Mouse (Mus musculus): ENCODE results near the gene Ube4b. TPM values are rescaled to one million over a fixed set of nuclear protein-coding genes. Genes with fewer than 3 reads are reported as not detected.
"Not testable (repeated sequence)": the region's sequence is repeated elsewhere in the genome, so short reads cannot be mapped to it uniquely, and the experiment has no call there.

Gene Ube4b
- 29.9 and 32.5 TPM in 2 replicates for polyA plus RNA-seq (2015; fragmentation: Nextera tagmentation; extraction: Ambion mirVana)

- ATAC-seq (replicated peaks; ENCODE audit: extremely low read depth, insufficient read depth, low FRiP score) = peak; percentile 95
- H3K27me3 ChIP-seq (ENCODE audit: control insufficient read depth, insufficient read depth, low read length) = no peaks in the 10 kb centered on the region
- H3K9ac ChIP-seq (ENCODE audit: low read length) = peak within 1 kb of the TSS; percentile 92
- H3K36me3 ChIP-seq (ENCODE audit: control insufficient read depth, insufficient read depth) = no peaks in the 10 kb centered on the region
- under 1% methylated on average over 48 of the region's 50 CpGs for WGBS
- H3K4me1 ChIP-seq (ENCODE audit: control insufficient read depth, insufficient read depth, low read length) = peaks cover 13% of the 10 kb centered on the region
- peak within 1 kb of the TSS; percentile 68 for H3K4me2 ChIP-seq (ENCODE audit: low read depth, low read length)
- H3K27ac ChIP-seq (ENCODE audit: low read length) = peak within 1 kb of the TSS; percentile 99
- no peaks in the 10 kb centered on the region for H3K9me3 ChIP-seq (replicated peaks; ENCODE audit: control insufficient read depth, low read length)
- H3K4me3 ChIP-seq (ENCODE audit: low read length) = peak within 1 kb of the TSS; percentile 84
Measured at GRCm38 (mm10) chr4:149426325-149427199, at the start of gene Ube4b. Ube4b (minus strand) TSS chr4:149426749.

DNA sequence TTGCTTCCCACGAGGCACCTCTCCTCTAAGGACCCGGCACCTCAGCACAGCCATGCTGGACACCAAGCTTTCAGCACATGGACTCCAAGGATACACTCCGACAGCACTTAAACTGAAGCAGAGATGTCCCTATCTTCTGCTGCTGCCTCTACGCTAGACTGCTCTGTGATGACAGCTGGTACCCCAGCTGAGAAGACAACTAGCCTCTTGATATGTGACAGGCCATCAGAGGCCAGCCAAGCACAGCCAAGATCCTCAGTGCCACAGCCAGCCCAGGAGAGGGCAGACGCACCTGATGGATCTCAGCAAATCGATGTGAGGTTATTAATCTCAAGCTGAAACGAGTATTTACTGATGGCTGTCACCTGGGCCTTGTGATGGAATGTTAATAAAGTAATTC, 48.5 kb upstream of the Ube4b start:
- no peak overlapping the region for H3K4me3 ChIP-seq (ENCODE audit: low read length)
- no peak for ATAC-seq (replicated peaks; ENCODE audit: extremely low read depth, insufficient read depth, low FRiP score)
- H3K27me3 ChIP-seq (ENCODE audit: control insufficient read depth, insufficient read depth, low read length) = no peaks in the 10 kb centered on the region
- 57% methylated on average over 7 of the region's 7 CpGs for WGBS
- no peak overlapping the region for H3K4me2 ChIP-seq (ENCODE audit: low read depth, low read length)
- no peaks in the 10 kb centered on the region for H3K9me3 ChIP-seq (replicated peaks; ENCODE audit: control insufficient read depth, low read length)
- no peak overlapping the region for H3K9ac ChIP-seq (ENCODE audit: low read length)
- no peak overlapping the region for H3K27ac ChIP-seq (ENCODE audit: low read length)
- peaks cover 13% of the 10 kb centered on the region for H3K36me3 ChIP-seq (ENCODE audit: control insufficient read depth, insufficient read depth)
- 0 out of 2 replicates have a peak, but pooled peaks cover 2% of the 10 kb centered on the region for H3K4me1 ChIP-seq (ENCODE audit: control insufficient read depth, insufficient read depth, low read length)

- WGBS = 91% methylated on average over 3 of the region's 3 CpGs
Measured at GRCm38 (mm10) chr4:149469557-149469956, 43.0 kb upstream of the Ube4b start.

DNA sequence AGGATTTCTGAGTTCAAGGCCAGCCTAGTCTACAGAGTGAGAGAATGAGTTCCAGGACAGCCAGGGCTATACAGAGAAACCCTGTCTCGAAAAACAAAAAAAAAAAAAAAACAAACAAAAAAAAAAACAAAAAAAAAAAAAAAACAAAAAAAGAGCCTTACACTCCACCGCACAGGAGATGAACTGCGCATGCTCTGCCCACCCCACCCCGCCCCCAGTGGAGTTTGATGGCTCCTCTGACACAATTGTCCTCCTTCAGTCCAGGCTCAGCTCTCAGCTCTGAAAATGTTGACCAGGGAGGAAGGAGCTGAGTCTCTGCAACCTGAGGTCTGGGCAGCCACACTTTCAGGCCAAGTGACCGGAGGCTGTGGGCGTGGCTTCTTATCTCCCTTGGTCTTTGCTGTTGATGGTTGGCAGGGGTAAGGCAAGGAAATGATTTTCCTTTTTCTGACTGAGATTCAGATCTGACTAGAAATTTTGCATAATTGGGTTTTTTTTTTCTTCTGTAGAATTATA, 36.9 kb upstream of the Ube4b start:
- no peak overlapping the region for H3K27ac ChIP-seq (ENCODE audit: low read length)
- ATAC-seq (replicated peaks; ENCODE audit: extremely low read depth, insufficient read depth, low FRiP score) = no peak
- H3K4me1 ChIP-seq (ENCODE audit: control insufficient read depth, insufficient read depth, low read length) = peaks cover 5% of the 10 kb centered on the region
- peaks cover 8% of the 10 kb centered on the region for H3K36me3 ChIP-seq (ENCODE audit: control insufficient read depth, insufficient read depth)
- H3K9ac ChIP-seq (ENCODE audit: low read length) = no peak overlapping the region
- H3K4me3 ChIP-seq (ENCODE audit: low read length) = no peak overlapping the region
- no peaks in the 10 kb centered on the region for H3K9me3 ChIP-seq (replicated peaks; ENCODE audit: control insufficient read depth, low read length)
- H3K4me2 ChIP-seq (ENCODE audit: low read depth, low read length) = no peak overlapping the region
- no peaks in the 10 kb centered on the region for H3K27me3 ChIP-seq (ENCODE audit: control insufficient read depth, insufficient read depth, low read length)
- 58% methylated on average over 6 of the region's 6 CpGs for WGBS

More at GRCm38 (mm10) chr4:149469557-149469956, 43.0 kb upstream of the Ube4b start:
- Histone ChIP-seq H3K9me3 (replicated peaks; ENCODE audit: control insufficient read depth, low read length) (no peaks in the 10 kb centered on the region), H3K36me3 (ENCODE audit: control insufficient read depth, insufficient read depth) (peaks cover 26% of the 10 kb centered on the region), H3K27me3 (ENCODE audit: control insufficient read depth, insufficient read depth, low read length) (no peaks in the 10 kb centered on the region), H3K4me2 (ENCODE audit: low read depth, low read length) (no peak overlapping the region), H3K4me3 (ENCODE audit: low read length) (no peak overlapping the region), H3K9ac (ENCODE audit: low read length) (no peak overlapping the region), H3K27ac (ENCODE audit: low read length) (no peak overlapping the region), H3K4me1 (ENCODE audit: control insufficient read depth, insufficient read depth, low read length) (0 out of 2 replicates have a peak, but pooled peaks cover 2% of the 10 kb centered on the region)
- peak; percentile 49; the same call in 1 of the 2 replicates for ATAC-seq (replicated peaks; ENCODE audit: extremely low read depth, insufficient read depth, low FRiP score)

GRCm38 (mm10) chr4:149462305-149462971, 35.9 kb upstream of the Ube4b start:
- Histone ChIP-seq H3K4me2 (ENCODE audit: low read depth, low read length) (no peak overlapping the region), H3K27ac (ENCODE audit: low read length) (no peak overlapping the region), H3K9ac (ENCODE audit: low read length) (no peak overlapping the region), H3K36me3 (ENCODE audit: control insufficient read depth, insufficient read depth) (peaks cover 2% of the 10 kb centered on the region; the same call in 1 of the 2 replicates), H3K4me3 (ENCODE audit: low read length) (no peak overlapping the region), H3K27me3 (ENCODE audit: control insufficient read depth, insufficient read depth, low read length) (no peaks in the 10 kb centered on the region), H3K4me1 (ENCODE audit: control insufficient read depth, insufficient read depth, low read length) (peaks cover 10% of the 10 kb centered on the region), H3K9me3 (replicated peaks; ENCODE audit: control insufficient read depth, low read length) (no peaks in the 10 kb centered on the region)
- no peak for ATAC-seq (replicated peaks; ENCODE audit: extremely low read depth, insufficient read depth, low FRiP score)
- 70% methylated on average over 6 of the region's 6 CpGs for WGBS

GRCm38 (mm10) chr4:149461579-149462304, 35.2 kb upstream of the Ube4b start:
- Histone ChIP-seq H3K9me3 (replicated peaks; ENCODE audit: control insufficient read depth, low read length) (no peaks in the 10 kb centered on the region), H3K4me1 (ENCODE audit: control insufficient read depth, insufficient read depth, low read length) (peaks cover 10% of the 10 kb centered on the region), H3K27ac (ENCODE audit: low read length) (no peak overlapping the region), H3K9ac (ENCODE audit: low read length) (no peak overlapping the region), H3K27me3 (ENCODE audit: control insufficient read depth, insufficient read depth, low read length) (no peaks in the 10 kb centered on the region), H3K4me3 (ENCODE audit: low read length) (no peak overlapping the region), H3K36me3 (ENCODE audit: control insufficient read depth, insufficient read depth) (no peaks in the 10 kb centered on the region), H3K4me2 (ENCODE audit: low read depth, low read length) (no peak overlapping the region)
- 51% methylated on average over 7 of the region's 7 CpGs for WGBS
- no peak for ATAC-seq (replicated peaks; ENCODE audit: extremely low read depth, insufficient read depth, low FRiP score)

DNA sequence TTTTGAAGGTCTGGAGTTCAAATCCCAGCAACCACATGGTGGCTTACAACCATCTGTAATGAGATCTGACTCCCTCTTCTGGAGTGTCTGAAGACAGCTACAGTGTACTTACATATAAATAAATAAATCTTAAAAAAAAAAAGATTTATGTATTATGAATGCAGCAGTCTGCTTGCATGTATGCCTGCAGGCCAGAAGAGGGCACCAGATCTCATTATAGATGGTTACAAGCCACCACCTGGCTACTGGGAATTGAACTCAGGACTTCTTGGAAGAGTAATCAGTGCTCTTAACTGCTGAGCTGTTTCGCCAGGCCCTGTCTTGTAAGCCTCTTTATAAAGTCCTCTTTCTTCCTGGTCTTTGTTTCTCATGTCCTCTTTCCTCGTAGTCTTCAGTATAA, 33.9 kb upstream of the Ube4b start:
- not testable (repeated sequence) for H3K4me2 ChIP-seq (ENCODE audit: low read depth, low read length); H3K27me3 ChIP-seq (ENCODE audit: control insufficient read depth, insufficient read depth, low read length); H3K4me3 ChIP-seq (ENCODE audit: low read length); ATAC-seq (replicated peaks; ENCODE audit: extremely low read depth, insufficient read depth, low FRiP score); H3K9me3 ChIP-seq (replicated peaks; ENCODE audit: control insufficient read depth, low read length); H3K27ac ChIP-seq (ENCODE audit: low read length); H3K36me3 ChIP-seq (ENCODE audit: control insufficient read depth, insufficient read depth); H3K9ac ChIP-seq (ENCODE audit: low read length)
- WGBS = 94% methylated on average over 2 of the region's 2 CpGs
- peaks cover 10% of the 10 kb centered on the region for H3K4me1 ChIP-seq (ENCODE audit: control insufficient read depth, insufficient read depth, low read length)

- no peak overlapping the region for H3K9ac ChIP-seq (ENCODE audit: low read length)
- no peak for ATAC-seq (replicated peaks; ENCODE audit: extremely low read depth, insufficient read depth, low FRiP score)
- 72% methylated on average over 1 of the region's 1 CpGs for WGBS
- no peaks in the 10 kb centered on the region for H3K36me3 ChIP-seq (ENCODE audit: control insufficient read depth, insufficient read depth)
- H3K4me1 ChIP-seq (ENCODE audit: control insufficient read depth, insufficient read depth, low read length) = peaks cover 10% of the 10 kb centered on the region
- no peak overlapping the region for H3K4me2 ChIP-seq (ENCODE audit: low read depth, low read length)
- H3K9me3 ChIP-seq (replicated peaks; ENCODE audit: control insufficient read depth, low read length) = no peaks in the 10 kb centered on the region
- no peaks in the 10 kb centered on the region for H3K27me3 ChIP-seq (ENCODE audit: control insufficient read depth, insufficient read depth, low read length)
- no peak overlapping the region for H3K4me3 ChIP-seq (ENCODE audit: low read length)
- H3K27ac ChIP-seq (ENCODE audit: low read length) = no peak overlapping the region
Measured at GRCm38 (mm10) chr4:149459425-149459824, 32.9 kb upstream of the Ube4b start.

Measured in heart, embryonic 16.5 days (tissue).